Mouse (Mus musculus) neural tube, embryonic 14.5 days (tissue): ENCODE data around the gene Fam19a3. TPM values are rescaled to one million over a fixed set of nuclear protein-coding genes. Genes with fewer than 3 reads are reported as not detected.
"Not testable (repeated sequence)": the region's sequence is repeated elsewhere in the genome, so short reads cannot be mapped to it uniquely, and the experiment has no call there.

Experiments used
- ATAC-seq: fragments of 200-750 bp; cut with Nextera tagmentation; 2 replicates; pipeline ENCODE4 v1.8.0; 2017; ENCODE audit warnings: low read depth, mild to moderate bottlenecking, moderate TSS enrichment, moderate library complexity
- H3K27ac ChIP-seq: fragments of 300-500 bp; sonication (generic); 2 replicates; pipeline ENCODE4 v1.5.1; 2014; ENCODE audit warnings: low read depth, mild to moderate bottlenecking, control low read depth, low read length, moderate library complexity, mixed read lengths
- H3K27me3 ChIP-seq: fragments of 300-500 bp; sonication (generic); 2 replicates; pipeline ENCODE4 v1.6.1; 2014; ENCODE audit warnings: low read length; ENCODE audit not compliant: control insufficient read depth, insufficient read depth
- H3K36me3 ChIP-seq: fragments of 300-500 bp; sonication (generic); 2 replicates; pipeline ENCODE4 v1.6.1; 2014; ENCODE audit warnings: low read length, mixed read lengths; ENCODE audit not compliant: control insufficient read depth, insufficient read depth
- H3K4me1 ChIP-seq: fragments of 300-500 bp; sonication (generic); 2 replicates; pipeline ENCODE4 v1.6.1; 2014; ENCODE audit warnings: low read length; ENCODE audit not compliant: control insufficient read depth, insufficient read depth
- H3K4me2 ChIP-seq: fragments of 300-500 bp; sonication (generic); 2 replicates; pipeline ENCODE4 v1.6.1; 2014; ENCODE audit warnings: mild to moderate bottlenecking, low read depth, low read length, control low read depth
- H3K4me3 ChIP-seq: fragments of 300-500 bp; sonication (generic); 2 replicates; pipeline ENCODE4 v1.5.1; 2014; ENCODE audit warnings: low read depth, low read length, control low read depth, mixed read lengths
- H3K9ac ChIP-seq: fragments of 300-500 bp; sonication (generic); replicated peaks from 2 replicates; pipeline ENCODE4 v1.6.1; 2014; ENCODE audit warnings: low read depth, mild to moderate bottlenecking, control low read depth, low read length, mixed read lengths
- H3K9me3 ChIP-seq: fragments of 300-500 bp; sonication (generic); 2 replicates; pipeline ENCODE4 v1.6.1; 2016; ENCODE audit warnings: low read length; ENCODE audit not compliant: control insufficient read depth
- WGBS: fragments of 180-500 bp; shearing (Covaris S2); extraction: QIAGEN DNeasy Blood & Tissue Kit; methylation state at CpG from one replicate; pipeline ENCODE4 v1.1.7; 2014; 5-methylcytosine and 5-hydroxymethylcytosine counted together
- polyA plus RNA-seq: library from polyadenylated mRNA; unstranded; fragments of >200 nt; fragmentation: Nextera tagmentation; extraction: Ambion mirVana; gene quantifications from 2 replicates; pipeline ENCODE4 v1.2.1, GENCODE M21; 2014

Fam19a3 gene
- polyA plus RNA-seq, 1 experiment from 2014 or later, result not detected

DNA sequence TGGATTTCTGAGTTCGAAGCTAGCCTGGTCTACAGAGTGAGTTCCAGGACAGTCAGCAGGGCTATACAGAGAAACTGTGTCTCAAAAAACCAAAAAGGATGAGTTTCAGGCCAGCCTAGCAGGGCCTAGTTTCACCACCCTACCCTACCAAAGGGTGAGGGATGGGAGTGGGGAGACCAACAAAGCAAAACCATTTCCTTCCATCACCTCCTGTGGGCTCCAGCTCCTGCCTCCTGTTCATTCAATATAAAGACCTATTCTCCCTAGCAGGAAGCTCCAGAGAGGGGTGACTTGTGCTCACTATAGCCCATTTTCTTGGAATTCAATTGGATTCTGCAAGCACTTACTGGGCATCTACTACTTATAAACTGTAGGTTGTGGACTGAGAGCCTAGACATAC lies 33.1 kb upstream of the Fam19a3 start:
- 97% methylated on average over 1 of the region's 1 CpGs for WGBS
- no peak for ATAC-seq

DNA sequence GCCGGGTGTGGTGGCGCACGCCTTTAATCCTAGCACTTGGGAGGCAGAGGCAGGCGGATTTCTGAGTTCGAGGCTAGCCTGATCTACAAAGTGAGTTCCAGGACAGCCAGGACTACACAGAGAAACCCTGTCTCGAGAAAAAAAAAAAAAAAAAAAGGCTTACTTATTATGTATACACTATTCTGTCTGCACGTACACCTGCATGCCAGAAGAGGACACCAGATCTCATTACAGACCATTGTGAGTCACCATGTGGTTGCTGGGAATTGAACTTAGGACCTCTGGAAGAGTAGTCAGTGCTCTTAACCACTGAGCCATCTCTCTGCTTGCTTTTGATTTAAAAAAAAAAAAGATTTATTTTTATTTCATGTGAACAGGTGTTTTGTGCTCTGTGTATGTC lies 31.6 kb upstream of the Fam19a3 start:
- not testable (repeated sequence) for ATAC-seq, H3K9ac ChIP-seq, H3K4me1 ChIP-seq, H3K4me2 ChIP-seq, H3K36me3 ChIP-seq, H3K4me3 ChIP-seq, H3K27ac ChIP-seq, H3K9me3 ChIP-seq, H3K27me3 ChIP-seq
- 94% methylated on average over 7 of the region's 7 CpGs for WGBS

More for the DNA sequence above, 33.1 kb upstream of the Fam19a3 start:
- Histone ChIP-seq H3K4me2 (no peak overlapping the region), H3K27ac (no peak overlapping the region), H3K9me3 (no peaks in the 10 kb centered on the region), H3K27me3 (no peaks in the 10 kb centered on the region), H3K36me3 (no peaks in the 10 kb centered on the region), H3K4me3 (no peak overlapping the region), H3K4me1 (peaks cover 5% of the 10 kb centered on the region; the same call in 1 of the 2 replicates), H3K9ac (no peak overlapping the region)

DNA sequence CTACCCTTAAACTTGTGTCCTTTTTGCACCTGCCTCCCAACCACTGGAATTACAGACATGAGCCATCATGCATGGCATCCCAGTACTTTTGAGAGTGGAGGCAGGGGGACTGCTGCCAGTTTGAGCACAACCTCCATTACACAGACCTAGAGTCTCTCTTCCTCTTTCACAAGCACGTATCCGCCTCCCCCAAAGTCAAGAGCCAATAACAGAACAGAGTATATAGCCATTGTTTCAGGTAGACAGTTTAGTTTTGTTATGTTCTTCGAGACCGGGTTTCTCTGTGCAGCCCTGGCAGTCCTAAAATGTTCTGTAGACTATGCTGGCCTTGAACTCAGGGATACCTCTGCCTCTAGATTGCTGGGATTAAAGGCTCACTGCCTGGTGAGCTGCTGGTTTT lies 30.6 kb upstream of the Fam19a3 start:
- Histone ChIP-seq H3K36me3 (no peaks in the 10 kb centered on the region), H3K4me3 (no peak overlapping the region), H3K9ac (no peak overlapping the region), H3K9me3 (no peaks in the 10 kb centered on the region), H3K4me1 (no peaks in the 10 kb centered on the region), H3K27ac (no peak overlapping the region), H3K27me3 (no peaks in the 10 kb centered on the region), H3K4me2 (no peak overlapping the region)
- WGBS, result 85% methylated on average over 4 of the region's 4 CpGs
- ATAC-seq, result no peak

- Histone ChIP-seq H3K9ac (no peak overlapping the region), H3K4me1 (no peaks in the 10 kb centered on the region), H3K4me2 (no peak overlapping the region), H3K27me3 (no peaks in the 10 kb centered on the region), H3K9me3 (no peaks in the 10 kb centered on the region), H3K27ac (no peak overlapping the region), H3K36me3 (no peaks in the 10 kb centered on the region), H3K4me3 (no peak overlapping the region)
- 44% methylated on average over 3 of the region's 3 CpGs for WGBS
- ATAC-seq, result no peak
These were observed 30.1 kb upstream of the Fam19a3 start for GRCm38 (mm10) chr3:104811752-104812151.

- ATAC-seq, result no peak
- Histone ChIP-seq H3K27ac (no peak overlapping the region), H3K4me2 (no peak overlapping the region), H3K9ac (no peak overlapping the region), H3K27me3 (no peaks in the 10 kb centered on the region), H3K4me3 (no peak overlapping the region), H3K36me3 (no peaks in the 10 kb centered on the region; the same call in 1 of the 2 replicates), H3K4me1 (no peaks in the 10 kb centered on the region), H3K9me3 (no peaks in the 10 kb centered on the region)
- WGBS, result 87% methylated on average over 9 of the region's 9 CpGs
These were observed 23.9 kb upstream of the Fam19a3 start for GRCm38 (mm10) chr3:104805539-104805938.

DNA sequence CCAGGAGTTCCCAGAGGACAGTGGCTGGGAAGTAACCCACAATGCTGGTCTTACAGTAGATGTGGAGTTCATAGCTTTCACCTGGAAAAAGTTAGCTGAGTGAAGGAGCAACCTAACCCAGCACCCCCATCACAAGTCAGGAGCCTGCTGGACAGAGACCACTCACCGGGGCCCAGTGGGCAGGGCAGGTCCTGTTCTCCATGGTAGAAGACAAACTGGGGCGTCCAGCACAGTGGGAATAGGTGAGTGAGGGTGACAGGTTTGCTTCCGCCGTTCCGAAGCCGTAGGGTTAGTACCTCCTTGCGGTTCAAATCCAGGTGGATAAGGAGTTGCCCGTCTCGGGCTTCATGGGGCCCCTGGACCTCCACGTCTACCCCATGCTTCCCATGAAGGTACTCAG lies 22.7 kb upstream of the Fam19a3 start:
- Histone ChIP-seq H3K9ac (no peak overlapping the region), H3K9me3 (no peaks in the 10 kb centered on the region), H3K4me2 (no peak overlapping the region), H3K36me3 (no peaks in the 10 kb centered on the region; the same call in 1 of the 2 replicates), H3K4me3 (no peak overlapping the region), H3K27me3 (no peaks in the 10 kb centered on the region), H3K4me1 (no peaks in the 10 kb centered on the region), H3K27ac (no peak overlapping the region)
- 96% methylated on average over 10 of the region's 10 CpGs for WGBS
- ATAC-seq, result no peak

GRCm38 (mm10) chr3:104801481-104801880 lies 19.8 kb upstream of the Fam19a3 start:
- Histone ChIP-seq H3K36me3 (no peaks in the 10 kb centered on the region; the same call in 1 of the 2 replicates), H3K27me3 (no peaks in the 10 kb centered on the region), H3K4me2 (no peak overlapping the region), H3K9ac (no peak overlapping the region), H3K4me3 (no peak overlapping the region), H3K4me1 (no peaks in the 10 kb centered on the region), H3K9me3 (no peaks in the 10 kb centered on the region), H3K27ac (no peak overlapping the region)
- 92% methylated on average over 6 of the region's 6 CpGs for WGBS
- no peak for ATAC-seq

DNA sequence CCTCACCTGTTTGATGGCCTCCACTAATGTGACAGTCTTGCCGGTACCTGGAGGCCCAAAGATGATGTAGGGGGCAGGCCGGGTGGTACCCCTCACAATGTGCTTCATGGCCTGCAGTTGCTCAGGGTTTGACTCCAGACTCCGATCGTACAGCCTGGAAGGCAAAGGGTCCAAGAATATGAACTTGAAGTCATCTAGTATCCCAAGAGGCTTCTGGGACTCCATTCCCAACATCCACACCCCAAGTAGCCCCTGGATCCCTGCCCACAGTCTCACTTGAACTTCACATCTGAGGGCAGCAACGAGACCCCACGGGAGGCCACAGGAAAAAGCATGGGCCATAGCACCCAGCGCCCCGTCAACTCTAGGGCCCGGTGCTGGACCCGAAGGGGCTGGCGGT lies 19.0 kb upstream of the Fam19a3 start:
- Histone ChIP-seq H3K27me3 (no peaks in the 10 kb centered on the region), H3K4me1 (no peaks in the 10 kb centered on the region), H3K9ac (no peak overlapping the region), H3K36me3 (no peaks in the 10 kb centered on the region; the same call in 1 of the 2 replicates), H3K27ac (no peak overlapping the region), H3K9me3 (no peaks in the 10 kb centered on the region), H3K4me2 (no peak overlapping the region), H3K4me3 (no peak overlapping the region)
- no peak for ATAC-seq
- 97% methylated on average over 11 of the region's 11 CpGs for WGBS

DNA sequence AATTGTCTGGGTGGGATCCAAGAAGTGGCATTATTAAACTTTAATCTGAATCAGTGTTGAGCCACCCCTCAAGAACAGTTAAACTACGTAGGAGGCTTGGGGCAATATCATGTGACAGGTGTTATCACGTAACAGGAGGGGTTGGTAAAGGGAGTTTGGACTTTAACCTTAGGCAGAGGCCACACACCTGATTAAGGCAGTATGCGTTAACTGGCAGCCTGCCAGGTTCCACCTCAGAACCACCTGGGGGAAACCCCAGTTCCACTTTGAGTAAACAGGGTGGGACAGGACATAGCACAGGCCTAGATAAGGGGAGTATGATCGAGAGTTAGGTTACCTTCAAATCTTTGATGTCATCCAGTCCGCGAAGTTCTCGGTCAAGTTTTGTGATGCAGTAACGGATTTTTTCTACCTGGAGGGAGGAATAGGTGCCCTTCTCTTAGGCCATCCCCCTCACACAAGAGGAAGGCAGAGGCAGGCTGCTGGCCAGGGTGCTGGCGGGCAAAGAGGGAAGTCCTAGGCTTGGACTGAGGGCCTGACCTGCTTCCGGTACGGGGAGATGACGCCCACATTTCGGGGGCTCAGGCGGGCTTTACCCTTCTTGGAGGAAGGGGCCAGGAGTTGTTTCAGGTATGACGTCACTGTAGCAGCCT lies 14.9 kb upstream of the Fam19a3 start:
- ATAC-seq, result no peak
- Histone ChIP-seq H3K4me3 (no peak overlapping the region), H3K27me3 (no peaks in the 10 kb centered on the region), H3K9ac (no peak overlapping the region), H3K9me3 (no peaks in the 10 kb centered on the region), H3K27ac (no peak overlapping the region), H3K4me2 (no peak overlapping the region), H3K36me3 (no peaks in the 10 kb centered on the region; the same call in 1 of the 2 replicates), H3K4me1 (peaks cover 6% of the 10 kb centered on the region; the same call in 1 of the 2 replicates)
- WGBS, result 91% methylated on average over 15 of the region's 15 CpGs
